Mouse (Mus musculus): ENCODE data around the gene Slc25a44. TPM values are rescaled to one million over a fixed set of nuclear protein-coding genes. Genes with fewer than 3 reads are reported as not detected.
A peak's percentile ranks its signal among the peaks of the same experiment; 100 is the strongest.

The Slc25a44 gene
- polyA plus RNA-seq, 1 experiment from 2014 or later, result 33.2 TPM

DNA sequence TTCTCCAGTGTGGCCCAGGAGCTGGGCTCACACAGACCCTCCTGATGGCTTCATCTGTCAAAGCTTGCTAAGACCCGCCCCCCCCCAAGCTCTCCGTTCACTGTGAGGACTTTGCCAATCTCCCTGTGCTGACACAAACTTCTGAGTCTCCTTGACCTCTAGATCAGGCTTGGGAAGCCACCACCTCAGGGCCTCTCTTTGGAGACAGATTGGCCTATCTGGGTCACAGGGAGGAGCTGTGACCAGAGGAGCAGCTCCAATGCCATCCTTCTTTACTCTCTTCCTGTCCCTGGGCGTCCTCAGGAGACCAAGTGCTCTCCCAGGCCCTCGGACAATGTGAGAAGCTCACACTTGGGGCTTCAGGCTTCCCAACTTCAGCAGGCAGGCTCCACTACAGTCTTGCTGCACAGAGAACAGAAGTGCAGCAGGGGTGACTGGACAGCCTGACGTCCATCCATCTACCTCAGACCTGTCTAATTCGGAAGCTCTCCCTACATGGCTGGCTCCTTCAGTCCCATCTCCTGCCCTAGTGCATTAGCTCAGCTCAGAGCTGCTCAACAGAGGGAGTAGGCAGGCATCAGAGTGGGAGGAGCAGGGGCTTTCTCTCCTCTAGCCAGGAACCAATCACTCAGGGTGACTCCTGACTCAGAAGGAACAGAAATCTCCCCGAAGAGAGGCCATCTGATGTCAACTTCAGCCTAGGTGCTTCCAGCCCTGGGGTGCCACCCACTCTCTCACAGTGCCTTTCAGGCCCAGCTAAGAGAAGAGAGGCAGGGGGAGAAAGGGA is 32.0 kb upstream of the Slc25a44 start:
- no peaks in the 10 kb centered on the region for H3K9me3 ChIP-seq
- H3K9ac ChIP-seq (replicated peaks), result peak overlapping the region; percentile 57; the same call in 1 of the 2 replicates
- 74% methylated on average over 7 of the region's 7 CpGs for WGBS
- no peaks in the 10 kb centered on the region for H3K36me3 ChIP-seq
- peak overlapping the region; percentile 46 for H3K4me2 ChIP-seq (replicated peaks)
- H3K4me1 ChIP-seq, result peaks cover 36% of the 10 kb centered on the region
- no peak overlapping the region for H3K27ac ChIP-seq (replicated peaks)
- peak overlapping the region; percentile 50 for H3K4me3 ChIP-seq
- no peaks in the 10 kb centered on the region for H3K27me3 ChIP-seq
- no peak for ATAC-seq (replicated peaks)

- no peak overlapping the region for H3K4me2 ChIP-seq (replicated peaks)
- no peak overlapping the region for H3K9ac ChIP-seq (replicated peaks)
These were observed 31.4 kb upstream of the Slc25a44 start for GRCm38 (mm10) chr3:88456313-88456712.

GRCm38 (mm10) chr3:88455588-88456264 is 30.8 kb upstream of the Slc25a44 start:
- Histone ChIP-seq H3K4me2 (replicated peaks) (no peak overlapping the region), H3K4me1 (peaks cover 29% of the 10 kb centered on the region), H3K4me3 (no peak overlapping the region), H3K27me3 (no peaks in the 10 kb centered on the region), H3K36me3 (no peaks in the 10 kb centered on the region), H3K27ac (replicated peaks) (no peak overlapping the region), H3K9ac (replicated peaks) (no peak overlapping the region), H3K9me3 (no peaks in the 10 kb centered on the region)
- 81% methylated on average over 18 of the region's 18 CpGs for WGBS
- ATAC-seq (replicated peaks), result no peak

More at GRCm38 (mm10) chr3:88456313-88456712, 31.4 kb upstream of the Slc25a44 start:
- Histone ChIP-seq H3K9me3 (no peaks in the 10 kb centered on the region), H3K4me3 (no peak overlapping the region), H3K36me3 (no peaks in the 10 kb centered on the region), H3K4me1 (peaks cover 35% of the 10 kb centered on the region), H3K27me3 (no peaks in the 10 kb centered on the region), H3K27ac (replicated peaks) (no peak overlapping the region)
- ATAC-seq (replicated peaks), result no peak
- 95% methylated on average over 8 of the region's 8 CpGs for WGBS

DNA sequence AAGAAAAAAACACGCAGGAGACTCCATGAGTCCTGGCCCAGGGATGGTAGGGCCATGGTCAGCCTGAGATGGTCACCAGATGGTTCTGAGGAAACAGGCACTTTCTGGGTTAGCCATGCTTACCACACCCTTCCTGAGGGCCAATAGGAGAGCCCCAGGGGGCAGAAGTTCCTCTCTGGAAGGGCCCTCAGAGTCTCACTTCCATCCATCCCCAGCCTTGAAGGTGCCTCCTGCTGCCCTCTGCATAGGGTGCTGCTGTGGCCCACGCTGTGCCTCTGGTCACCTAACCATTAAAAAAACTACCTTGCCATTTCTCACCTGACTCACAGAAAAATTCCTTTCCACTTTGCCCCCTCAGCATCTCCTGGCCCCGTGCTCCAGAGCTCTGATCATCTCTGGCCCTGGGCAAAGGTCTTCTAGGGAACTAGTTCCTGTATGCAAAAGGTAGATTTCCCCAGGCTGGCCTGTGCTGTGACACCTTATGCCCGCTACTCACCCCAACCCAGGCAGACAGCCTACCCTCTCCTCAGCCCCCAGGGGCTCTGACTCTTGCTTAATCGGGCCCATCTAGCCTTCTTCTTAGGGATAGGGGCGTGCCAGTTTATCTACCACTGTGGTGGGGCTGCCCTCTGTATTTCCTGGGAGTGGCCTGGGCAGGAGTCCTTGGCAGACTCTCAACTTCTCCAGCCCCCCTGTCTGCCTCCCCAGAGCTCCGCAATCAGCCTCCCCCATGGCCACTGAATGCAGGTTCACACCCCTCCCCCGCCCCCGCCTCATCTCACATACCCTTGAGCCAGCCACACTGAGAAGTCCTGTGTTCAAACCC is 30.0 kb upstream of the Slc25a44 start:
- no peak overlapping the region for H3K4me2 ChIP-seq (replicated peaks)
- H3K9ac ChIP-seq (replicated peaks), result no peak overlapping the region
- H3K4me1 ChIP-seq, result peaks cover 33% of the 10 kb centered on the region
- no peak overlapping the region for H3K27ac ChIP-seq (replicated peaks)
- WGBS, result 55% methylated on average over 9 of the region's 9 CpGs
- no peak for ATAC-seq (replicated peaks)
- H3K27me3 ChIP-seq, result no peaks in the 10 kb centered on the region
- H3K36me3 ChIP-seq, result no peaks in the 10 kb centered on the region
- no peak overlapping the region for H3K4me3 ChIP-seq
- no peaks in the 10 kb centered on the region for H3K9me3 ChIP-seq

DNA sequence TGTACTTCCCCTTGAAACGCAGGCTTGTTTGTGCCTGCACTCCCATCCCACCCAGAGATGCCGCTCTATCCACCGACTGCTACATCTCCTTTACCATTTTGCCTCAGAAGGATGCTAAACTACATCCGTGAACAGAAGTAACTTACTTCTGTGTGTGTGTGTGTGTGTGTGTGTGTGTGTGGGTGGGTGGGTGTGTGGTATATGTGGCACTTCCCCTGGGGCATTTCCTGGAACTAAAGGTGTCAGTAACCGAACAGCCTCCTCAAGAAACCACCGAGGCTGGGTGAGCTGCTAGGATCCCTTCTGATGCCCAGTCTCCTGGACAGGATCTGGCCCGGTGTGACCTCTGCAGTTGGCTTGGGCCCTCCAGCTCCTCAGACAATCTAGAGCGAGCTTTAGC is 29.0 kb upstream of the Slc25a44 start:
- Histone ChIP-seq H3K36me3 (no peaks in the 10 kb centered on the region), H3K9me3 (no peaks in the 10 kb centered on the region), H3K27ac (replicated peaks) (no peak overlapping the region), H3K27me3 (no peaks in the 10 kb centered on the region), H3K4me1 (peaks cover 36% of the 10 kb centered on the region), H3K4me2 (replicated peaks) (no peak overlapping the region), H3K9ac (replicated peaks) (no peak overlapping the region), H3K4me3 (no peak overlapping the region)
- WGBS, result 82% methylated on average over 8 of the region's 8 CpGs
- ATAC-seq (replicated peaks), result no peak

- 68% methylated on average over 8 of the region's 8 CpGs for WGBS
- no peaks in the 10 kb centered on the region for H3K9me3 ChIP-seq
- H3K4me3 ChIP-seq, result no peak overlapping the region
- no peaks in the 10 kb centered on the region for H3K36me3 ChIP-seq
- peaks cover 31% of the 10 kb centered on the region for H3K4me1 ChIP-seq
- H3K9ac ChIP-seq (replicated peaks), result no peak overlapping the region
- no peak overlapping the region for H3K4me2 ChIP-seq (replicated peaks)
- no peaks in the 10 kb centered on the region for H3K27me3 ChIP-seq
- ATAC-seq (replicated peaks), result no peak
- H3K27ac ChIP-seq (replicated peaks), result no peak overlapping the region
These were observed 28.4 kb upstream of the Slc25a44 start for GRCm38 (mm10) chr3:88453369-88453768.

GRCm38 (mm10) chr3:88452716-88453115 is 27.8 kb upstream of the Slc25a44 start:
- Histone ChIP-seq H3K27ac (replicated peaks) (no peak overlapping the region), H3K9me3 (no peaks in the 10 kb centered on the region), H3K4me3 (no peak overlapping the region), H3K27me3 (no peaks in the 10 kb centered on the region), H3K36me3 (peaks cover 5% of the 10 kb centered on the region; the same call in 1 of the 2 replicates), H3K4me2 (replicated peaks) (no peak overlapping the region), H3K9ac (replicated peaks) (no peak overlapping the region), H3K4me1 (peaks cover 25% of the 10 kb centered on the region)
- 79% methylated on average over 6 of the region's 6 CpGs for WGBS
- no peak for ATAC-seq (replicated peaks)

DNA sequence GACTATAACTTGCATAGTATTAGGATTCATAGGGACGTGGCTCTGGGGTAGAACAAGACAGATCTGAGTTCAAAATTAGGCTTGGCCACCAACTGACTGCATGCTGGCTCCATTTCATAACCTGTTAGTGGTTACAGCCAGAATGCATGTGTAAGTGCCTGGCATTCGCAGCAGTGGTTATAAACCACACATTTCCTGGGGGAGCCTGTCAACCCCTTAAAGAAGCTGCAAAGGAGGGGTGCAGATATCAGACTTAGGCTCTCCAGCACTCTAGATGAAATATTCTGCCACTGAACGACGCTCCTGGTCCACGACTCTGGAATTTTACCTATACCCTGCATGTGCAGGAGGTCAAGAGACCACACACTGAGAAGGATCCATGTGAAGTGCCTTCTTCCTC is 27.3 kb upstream of the Slc25a44 start:
- Histone ChIP-seq H3K27me3 (no peaks in the 10 kb centered on the region), H3K9ac (replicated peaks) (no peak overlapping the region), H3K4me1 (peaks cover 20% of the 10 kb centered on the region), H3K4me2 (replicated peaks) (no peak overlapping the region), H3K4me3 (no peak overlapping the region), H3K36me3 (peaks cover 9% of the 10 kb centered on the region; the same call in 1 of the 2 replicates), H3K27ac (replicated peaks) (no peak overlapping the region), H3K9me3 (no peaks in the 10 kb centered on the region)
- WGBS, result 84% methylated on average over 5 of the region's 5 CpGs
- no peak for ATAC-seq (replicated peaks)

- Histone ChIP-seq H3K27ac (replicated peaks) (no peak overlapping the region), H3K4me1 (peaks cover 9% of the 10 kb centered on the region; the same call in 1 of the 2 replicates), H3K36me3 (peaks cover 12% of the 10 kb centered on the region; the same call in 1 of the 2 replicates), H3K27me3 (no peaks in the 10 kb centered on the region), H3K9ac (replicated peaks) (no peak overlapping the region), H3K4me2 (replicated peaks) (no peak overlapping the region), H3K9me3 (no peaks in the 10 kb centered on the region), H3K4me3 (no peak overlapping the region)
- no peak for ATAC-seq (replicated peaks)
- 70% methylated on average over 12 of the region's 12 CpGs for WGBS
These were observed 25.6 kb upstream of the Slc25a44 start for GRCm38 (mm10) chr3:88450379-88451131.

DNA sequence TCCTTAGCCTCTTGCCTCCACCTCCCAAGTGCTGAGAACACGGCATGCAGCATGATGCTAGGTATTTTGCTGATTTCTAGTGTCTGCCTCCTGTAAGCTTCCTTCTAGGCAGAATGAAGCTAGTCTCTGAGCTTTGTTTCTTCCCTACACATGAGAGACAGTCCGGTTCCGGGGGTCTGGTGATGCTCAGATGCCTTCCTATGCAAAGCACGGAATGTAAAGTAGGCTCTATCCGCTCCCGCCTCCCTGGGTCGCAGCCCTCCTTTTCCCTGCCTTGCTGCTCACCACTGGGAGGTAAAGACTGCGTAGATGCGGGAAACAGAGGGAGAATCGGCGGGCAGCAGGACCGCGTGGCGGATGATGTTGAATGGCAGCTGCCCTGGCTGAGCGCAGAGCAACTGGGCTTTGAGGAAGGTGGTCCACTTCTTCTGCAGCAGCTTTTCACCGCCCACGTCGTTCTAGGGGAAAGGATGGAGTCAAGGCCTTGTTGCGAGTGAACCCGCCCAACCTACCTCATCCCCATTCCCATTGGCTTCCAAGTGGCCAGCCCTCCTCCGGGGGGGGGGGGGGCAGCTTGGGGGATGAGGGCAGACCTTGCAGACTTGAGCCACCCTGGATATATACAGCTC is 24.6 kb upstream of the Slc25a44 start:
- Histone ChIP-seq H3K4me2 (replicated peaks) (peak overlapping the region; percentile 37), H3K27ac (replicated peaks) (no peak overlapping the region), H3K4me1 (peaks cover 9% of the 10 kb centered on the region; the same call in 1 of the 2 replicates), H3K9me3 (no peaks in the 10 kb centered on the region), H3K36me3 (peaks cover 12% of the 10 kb centered on the region; the same call in 1 of the 2 replicates), H3K9ac (replicated peaks) (peak overlapping the region; percentile 14; the same call in 1 of the 2 replicates), H3K4me3 (peak overlapping the region; percentile 21), H3K27me3 (no peaks in the 10 kb centered on the region)
- 5% methylated on average over 21 of the region's 21 CpGs for WGBS
- peak; percentile 61; the same call in 1 of the 2 replicates for ATAC-seq (replicated peaks)

GRCm38 (mm10) chr3:88448443-88448842 is 23.5 kb upstream of the Slc25a44 start:
- H3K27me3 ChIP-seq, result no peaks in the 10 kb centered on the region
- no peak overlapping the region for H3K27ac ChIP-seq (replicated peaks)
- H3K4me3 ChIP-seq, result no peak overlapping the region
- ATAC-seq (replicated peaks), result no peak
- 95% methylated on average over 8 of the region's 8 CpGs for WGBS
- no peak overlapping the region for H3K4me2 ChIP-seq (replicated peaks)
- H3K9me3 ChIP-seq, result no peaks in the 10 kb centered on the region
- H3K4me1 ChIP-seq, result peaks cover 9% of the 10 kb centered on the region; the same call in 1 of the 2 replicates
- no peak overlapping the region for H3K9ac ChIP-seq (replicated peaks)
- H3K36me3 ChIP-seq, result peaks cover 15% of the 10 kb centered on the region; the same call in 1 of the 2 replicates

Data from forebrain, embryonic 15.5 days (tissue).